Mouse (Mus musculus) liver, embryonic 13.5 days (tissue): ENCODE measurements at regions not wholly inside any gene's neighbourhood (a gene's known extent, or its start where the extent isn't known, plus 50 kb on each side); places are given as distances from the start of the nearest gene placed in this dataset.

Experiments used
- ATAC-seq: fragments of 200-750 bp; cut with Nextera tagmentation; 2 replicates; pipeline ENCODE4 v1.8.0; 2017; ENCODE audit warnings: low read depth, mild to moderate bottlenecking, moderate number of reproducible peaks, moderate library complexity
- DNase-seq: peaks from one replicate; pipeline ENCODE4 v3.0.0; 2022
- H3K27ac ChIP-seq: fragments of 300-500 bp; sonication (generic); 2 replicates; pipeline ENCODE4 v1.5.1; 2015; ENCODE audit warnings: moderate library complexity, mild to moderate bottlenecking, inconsistent platforms
- H3K27me3 ChIP-seq: fragments of 300-500 bp; sonication (generic); 2 replicates; pipeline ENCODE4 v1.6.1; 2015; ENCODE audit warnings: mild to moderate bottlenecking, inconsistent platforms
- H3K36me3 ChIP-seq: fragments of 300-500 bp; sonication (generic); 2 replicates; pipeline ENCODE4 v1.6.1; 2015; ENCODE audit warnings: mild to moderate bottlenecking, inconsistent platforms
- H3K4me1 ChIP-seq: fragments of 300-500 bp; sonication (generic); replicated peaks from 2 replicates; pipeline ENCODE4 v1.6.1; 2015; ENCODE audit warnings: inconsistent platforms
- H3K4me2 ChIP-seq: fragments of 300-500 bp; sonication (generic); 2 replicates; pipeline ENCODE4 v1.6.1; 2015; ENCODE audit warnings: inconsistent platforms, mild to moderate bottlenecking, moderate library complexity
- H3K4me3 ChIP-seq: fragments of 300-500 bp; sonication (generic); replicated peaks from 2 replicates; pipeline ENCODE4 v1.5.1; 2015; ENCODE audit warnings: mild to moderate bottlenecking, inconsistent platforms
- H3K9ac ChIP-seq: fragments of 300-500 bp; sonication (generic); 2 replicates; pipeline ENCODE4 v1.6.1; 2015; ENCODE audit warnings: mild to moderate bottlenecking, inconsistent platforms
- H3K9me3 ChIP-seq: fragments of 300-500 bp; sonication (generic); replicated peaks from 2 replicates; pipeline ENCODE4 v1.6.1; 2016; ENCODE audit warnings: inconsistent platforms
- WGBS: fragments of 180-500 bp; shearing (Covaris S2); methylation state at CpG from one replicate; pipeline ENCODE4 v1.1.7; 2015; ENCODE audit not compliant: insufficient replicate concordance; 5-methylcytosine and 5-hydroxymethylcytosine counted together

- WGBS = 61% methylated on average over 6 of the region's 6 CpGs
- Histone ChIP-seq H3K4me3 (no peak overlapping the region), H3K27ac (no peak overlapping the region), H3K9ac (no peak overlapping the region), H3K4me1 (no peaks in the 10 kb centered on the region), H3K4me2 (no peak overlapping the region), H3K36me3 (no peaks in the 10 kb centered on the region), H3K27me3 (no peaks in the 10 kb centered on the region), H3K9me3 (no peaks in the 10 kb centered on the region)
- ATAC-seq (no peak), DNase-seq (no peak)
Measured at GRCm38 (mm10) chr12:106540003-106540402, 530.0 kb downstream of the Vrk1 start.

- peaks cover 11% of the 10 kb centered on the region; the same call in 1 of the 2 replicates for H3K9me3 ChIP-seq
- H3K36me3 ChIP-seq = no peaks in the 10 kb centered on the region
- no peak overlapping the region for H3K4me3 ChIP-seq
- no peak overlapping the region for H3K9ac ChIP-seq
- no peaks in the 10 kb centered on the region for H3K27me3 ChIP-seq
- no peak overlapping the region for H3K4me2 ChIP-seq
- no peak overlapping the region for H3K27ac ChIP-seq
- ATAC-seq (no peak), DNase-seq (no peak)
- H3K4me1 ChIP-seq = no peaks in the 10 kb centered on the region
- 67% methylated on average over 9 of the region's 9 CpGs for WGBS
Measured at GRCm38 (mm10) chr12:106559566-106559965, 549.5 kb downstream of the Vrk1 start.

- H3K36me3 ChIP-seq = no peaks in the 10 kb centered on the region
Measured at GRCm38 (mm10) chr12:106565263-106565681, 555.2 kb downstream of the Vrk1 start.

GRCm38 (mm10) chr12:106566361-106566760 is 556.3 kb downstream of the Vrk1 start:
- DNase-seq = no peak
- H3K9me3 ChIP-seq = 0 out of 2 replicates have a peak, but pooled peaks cover 6% of the 10 kb centered on the region
- 74% methylated on average over 4 of the region's 4 CpGs for WGBS

More at GRCm38 (mm10) chr12:106565263-106565681, 555.2 kb downstream of the Vrk1 start:
- DNase-seq (no peak), ATAC-seq (no peak)
- 29% methylated on average over 6 of the region's 6 CpGs for WGBS
- no peak overlapping the region for H3K4me2 ChIP-seq
- H3K27me3 ChIP-seq = no peaks in the 10 kb centered on the region
- H3K4me3 ChIP-seq = no peak overlapping the region
- no peak overlapping the region for H3K27ac ChIP-seq
- no peak overlapping the region for H3K9ac ChIP-seq
- H3K4me1 ChIP-seq = no peaks in the 10 kb centered on the region
- 0 out of 2 replicates have a peak, but pooled peaks cover 6% of the 10 kb centered on the region for H3K9me3 ChIP-seq

GRCm38 (mm10) chr12:106567116-106567515 is 557.1 kb downstream of the Vrk1 start:
- Histone ChIP-seq H3K27me3 (no peaks in the 10 kb centered on the region), H3K4me2 (no peak overlapping the region), H3K9ac (no peak overlapping the region), H3K36me3 (no peaks in the 10 kb centered on the region), H3K4me1 (no peaks in the 10 kb centered on the region), H3K9me3 (0 out of 2 replicates have a peak, but pooled peaks cover 6% of the 10 kb centered on the region), H3K27ac (no peak overlapping the region), H3K4me3 (no peak overlapping the region)
- ATAC-seq (no peak), DNase-seq (no peak)
- WGBS = 48% methylated on average over 5 of the region's 5 CpGs

More at GRCm38 (mm10) chr12:106566361-106566760, 556.3 kb downstream of the Vrk1 start:
- no peaks in the 10 kb centered on the region for H3K4me1 ChIP-seq
- H3K36me3 ChIP-seq = no peaks in the 10 kb centered on the region
- no peak for ATAC-seq
- no peak overlapping the region for H3K27ac ChIP-seq
- H3K27me3 ChIP-seq = no peaks in the 10 kb centered on the region
- H3K9ac ChIP-seq = no peak overlapping the region
- no peak overlapping the region for H3K4me3 ChIP-seq
- H3K4me2 ChIP-seq = no peak overlapping the region

- Histone ChIP-seq H3K4me1 (no peaks in the 10 kb centered on the region), H3K27me3 (no peaks in the 10 kb centered on the region), H3K9me3 (0 out of 2 replicates have a peak, but pooled peaks cover 6% of the 10 kb centered on the region), H3K27ac (no peak overlapping the region), H3K4me2 (no peak overlapping the region), H3K4me3 (no peak overlapping the region), H3K36me3 (no peaks in the 10 kb centered on the region), H3K9ac (no peak overlapping the region)
- DNase-seq = no peak
- no peak for ATAC-seq
- 71% methylated on average over 10 of the region's 10 CpGs for WGBS
Measured at GRCm38 (mm10) chr12:106568541-106569085, 558.6 kb downstream of the Vrk1 start.

- ATAC-seq = no peak
- no peak overlapping the region for H3K4me2 ChIP-seq
- H3K9ac ChIP-seq = no peak overlapping the region
Measured at GRCm38 (mm10) chr12:106572956-106573355, 562.9 kb downstream of the Vrk1 start.

GRCm38 (mm10) chr12:106582760-106583159 is 572.7 kb downstream of the Vrk1 start:
- H3K4me3 ChIP-seq = no peak overlapping the region

More at GRCm38 (mm10) chr12:106572956-106573355, 562.9 kb downstream of the Vrk1 start:
- Histone ChIP-seq H3K9me3 (0 out of 2 replicates have a peak, but pooled peaks cover 8% of the 10 kb centered on the region), H3K27me3 (no peaks in the 10 kb centered on the region), H3K36me3 (no peaks in the 10 kb centered on the region), H3K27ac (no peak overlapping the region), H3K4me3 (no peak overlapping the region), H3K4me1 (no peaks in the 10 kb centered on the region)
- no peak for DNase-seq
- 68% methylated on average over 5 of the region's 5 CpGs for WGBS

GRCm38 (mm10) chr12:106585626-106586025 is 575.6 kb downstream of the Vrk1 start:
- WGBS = 67% methylated on average over 5 of the region's 5 CpGs
- Histone ChIP-seq H3K36me3 (no peaks in the 10 kb centered on the region), H3K4me2 (no peak overlapping the region), H3K27me3 (no peaks in the 10 kb centered on the region), H3K4me1 (no peaks in the 10 kb centered on the region), H3K4me3 (no peak overlapping the region), H3K9ac (no peak overlapping the region), H3K9me3 (no peaks in the 10 kb centered on the region), H3K27ac (no peak overlapping the region)
- ATAC-seq (no peak), DNase-seq (no peak)

More at GRCm38 (mm10) chr12:106582760-106583159, 572.7 kb downstream of the Vrk1 start:
- H3K9ac ChIP-seq = no peak overlapping the region
- H3K27me3 ChIP-seq = no peaks in the 10 kb centered on the region
- H3K36me3 ChIP-seq = no peaks in the 10 kb centered on the region
- H3K4me1 ChIP-seq = no peaks in the 10 kb centered on the region
- DNase-seq = no peak
- no peak overlapping the region for H3K4me2 ChIP-seq
- H3K9me3 ChIP-seq = no peaks in the 10 kb centered on the region
- H3K27ac ChIP-seq = no peak overlapping the region
- ATAC-seq = no peak
- 51% methylated on average over 9 of the region's 9 CpGs for WGBS

- WGBS = 70% methylated on average over 9 of the region's 9 CpGs
- no peak for DNase-seq
Measured at GRCm38 (mm10) chr12:106592686-106593085, 582.7 kb downstream of the Vrk1 start.

GRCm38 (mm10) chr12:106597636-106598035 is 587.6 kb downstream of the Vrk1 start:
- Histone ChIP-seq H3K36me3 (no peaks in the 10 kb centered on the region), H3K9me3 (peaks cover 4% of the 10 kb centered on the region; the same call in 1 of the 2 replicates), H3K27ac (no peak overlapping the region), H3K9ac (no peak overlapping the region), H3K27me3 (no peaks in the 10 kb centered on the region), H3K4me2 (no peak overlapping the region), H3K4me1 (no peaks in the 10 kb centered on the region), H3K4me3 (no peak overlapping the region)
- 19% methylated on average over 12 of the region's 12 CpGs for WGBS
- no peak for ATAC-seq
- no peak for DNase-seq

More at GRCm38 (mm10) chr12:106592686-106593085, 582.7 kb downstream of the Vrk1 start:
- no peaks in the 10 kb centered on the region for H3K36me3 ChIP-seq
- H3K27ac ChIP-seq = no peak overlapping the region
- no peak overlapping the region for H3K4me2 ChIP-seq
- H3K9ac ChIP-seq = no peak overlapping the region
- no peaks in the 10 kb centered on the region for H3K4me1 ChIP-seq
- ATAC-seq = no peak
- H3K4me3 ChIP-seq = no peak overlapping the region
- H3K27me3 ChIP-seq = no peaks in the 10 kb centered on the region
- H3K9me3 ChIP-seq = no peaks in the 10 kb centered on the region

- no peak overlapping the region for H3K27ac ChIP-seq
- no peaks in the 10 kb centered on the region for H3K36me3 ChIP-seq
- ATAC-seq (no peak), DNase-seq (no peak)
- H3K9ac ChIP-seq = no peak overlapping the region
- no peaks in the 10 kb centered on the region for H3K4me1 ChIP-seq
- no peak overlapping the region for H3K4me3 ChIP-seq
- no peak overlapping the region for H3K4me2 ChIP-seq
- H3K9me3 ChIP-seq = no peaks in the 10 kb centered on the region
- H3K27me3 ChIP-seq = no peaks in the 10 kb centered on the region
Measured at GRCm38 (mm10) chr12:106607240-106607639, 597.2 kb downstream of the Vrk1 start.
